Mouse (Mus musculus) forebrain, embryonic 10.5 days (tissue): Measurements from ENCODE around the gene Fam71e1. TPM values are rescaled to one million over a fixed set of nuclear protein-coding genes. Genes with fewer than 3 reads are reported as not detected.

Experiments
- DNase-seq: peaks from one replicate; pipeline ENCODE4 v3.0.0-alpha.2; 2017; ENCODE audit warnings: low spot score; ENCODE audit errors: extremely low spot score
- H3K27ac ChIP-seq: fragments of 300-500 bp; sonication (generic); 2 replicates; pipeline ENCODE4 v1.5.1; 2016; ENCODE audit warnings: mild to moderate bottlenecking
- H3K27me3 ChIP-seq: fragments of 300-500 bp; sonication (generic); 2 replicates; pipeline ENCODE4 v1.6.1; 2016; ENCODE audit warnings: mild to moderate bottlenecking; ENCODE audit not compliant: poor library complexity, severe bottlenecking
- H3K36me3 ChIP-seq: fragments of 300-500 bp; sonication (generic); replicated peaks from 2 replicates; pipeline ENCODE4 v1.6.1; 2016; ENCODE audit warnings: mild to moderate bottlenecking, moderate library complexity
- H3K4me1 ChIP-seq: fragments of 300-500 bp; sonication (generic); 2 replicates; pipeline ENCODE4 v1.6.1; 2016
- H3K4me3 ChIP-seq: fragments of 300-500 bp; sonication (generic); 2 replicates; pipeline ENCODE4 v1.5.1; 2016; ENCODE audit warnings: mild to moderate bottlenecking, moderate library complexity
- H3K9me3 ChIP-seq: fragments of 300-500 bp; sonication (generic); 2 replicates; pipeline ENCODE4 v1.6.1; 2016; ENCODE audit warnings: mild to moderate bottlenecking, moderate library complexity
- WGBS: fragments of 180-500 bp; shearing (Covaris S2); methylation state at CpG from one replicate; pipeline ENCODE4 v1.1.7; 2016; 5-methylcytosine and 5-hydroxymethylcytosine counted together
- microRNA-seq: library from miRNA; unstranded; fragments of <30 nt; microRNA quantifications from one replicate; pipeline ENCODE4, GENCODE M21; 2017
- polyA plus RNA-seq: library from polyadenylated mRNA; unstranded; fragments of >200 nt; fragmentation: Nextera tagmentation; extraction: Ambion mirVana; gene quantifications from 2 replicates; pipeline ENCODE4 v1.2.1, GENCODE M21; 2016

Gene Fam71e1
- polyA plus RNA-seq, 1 experiment from 2014 or later: 15.8 TPM

DNA sequence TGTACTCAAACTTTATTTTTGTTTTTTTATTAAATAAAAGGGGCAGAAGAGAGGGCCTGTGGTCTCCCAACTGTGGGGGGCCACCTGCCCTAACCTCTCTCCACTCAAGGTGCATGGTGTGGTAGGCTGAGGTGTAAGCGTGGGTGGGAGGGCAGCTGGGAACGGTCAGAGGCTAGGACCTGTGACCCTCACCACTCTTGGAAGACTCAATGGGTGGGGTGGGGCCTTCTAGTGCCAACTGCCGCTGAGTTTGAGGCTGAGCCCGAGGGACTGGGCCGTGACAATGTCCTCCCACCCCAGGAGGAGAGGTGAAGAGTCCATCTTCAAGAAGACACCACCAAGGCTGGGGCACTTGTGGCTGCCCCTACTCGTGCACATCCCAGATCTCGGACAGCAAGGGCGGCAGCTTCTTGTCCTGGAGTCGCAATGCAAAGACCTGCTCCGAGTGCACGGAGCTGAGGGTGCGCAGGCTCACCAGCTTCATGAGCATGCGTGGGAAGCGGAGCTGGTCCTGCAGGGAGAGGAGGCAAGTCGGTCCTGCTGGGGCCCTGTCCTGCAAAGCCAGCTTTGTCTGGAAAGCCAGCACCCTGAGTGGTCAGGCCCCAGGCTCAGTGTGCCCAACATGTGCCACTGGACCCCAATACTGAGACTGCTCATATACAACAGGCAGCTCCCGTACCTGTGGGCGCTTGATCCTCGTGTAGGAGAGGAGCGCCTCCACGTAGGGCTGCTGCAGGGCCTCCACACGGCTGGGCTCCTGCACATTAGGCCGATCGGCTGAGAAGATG lies 53.4 kb downstream of the Fam71e1 start:
- Histone ChIP-seq H3K4me1 (peaks cover 40% of the 10 kb centered on the region), H3K36me3 (peaks cover 56% of the 10 kb centered on the region), H3K4me3 (no peak overlapping the region), H3K27me3 (no peaks in the 10 kb centered on the region), H3K9me3 (peaks cover 9% of the 10 kb centered on the region; the same call in 1 of the 2 replicates), H3K27ac (no peak overlapping the region)
- WGBS: 94% methylated on average over 23 of the region's 23 CpGs
- no peak for DNase-seq

DNA sequence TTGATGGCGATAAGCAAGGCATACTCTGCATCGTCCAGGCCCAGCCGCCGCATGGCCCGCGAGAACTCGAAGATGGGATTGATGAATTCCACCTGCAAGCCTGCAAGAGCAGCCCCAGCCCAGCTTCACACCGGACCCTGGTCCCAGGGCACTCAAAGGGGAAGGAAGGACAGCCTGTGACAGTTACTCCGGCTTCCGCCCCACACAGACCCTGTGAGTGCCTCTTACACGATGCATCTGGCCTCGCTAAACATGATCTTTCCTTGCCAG lies 54.0 kb downstream of the Fam71e1 start:
- no peak overlapping the region for H3K4me3 ChIP-seq
- 95% methylated on average over 12 of the region's 12 CpGs for WGBS
- no peaks in the 10 kb centered on the region for H3K27me3 ChIP-seq
- DNase-seq: no peak
- peaks cover 9% of the 10 kb centered on the region; the same call in 1 of the 2 replicates for H3K9me3 ChIP-seq
- peaks cover 51% of the 10 kb centered on the region for H3K36me3 ChIP-seq
- peaks cover 40% of the 10 kb centered on the region for H3K4me1 ChIP-seq
- no peak overlapping the region for H3K27ac ChIP-seq

Small RNA genes lying within 50 kb of the gene (microRNA-seq; reads per million reads assigned to microRNA genes)
- gene Mir7052 (not detected), gene Mir7053 (1.5 reads per million)

Other genes starting within 250 kb of the Fam71e1 start
- gene 1700028J19Rik, start 249.9 kb upstream of the Fam71e1 start, polyA plus RNA-seq: 1.3 and 1.4 TPM in 2 replicates
- gene 2410002F23Rik, start 249.9 kb upstream of the Fam71e1 start, polyA plus RNA-seq: 197 and 209 TPM in 2 replicates
- gene Acp4, start 239.2 kb upstream of the Fam71e1 start, polyA plus RNA-seq: 0.12 TPM in 1 of 2 replicates, not detected in the other
- gene Gm15517, start 235.1 kb upstream of the Fam71e1 start, polyA plus RNA-seq: 1.2 TPM in 1 of 2 replicates, not detected in the other
- gene Clec11a, start 189.7 kb upstream of the Fam71e1 start, polyA plus RNA-seq: 2.5 and 2.9 TPM in 2 replicates
- 1.4 TPM in 2 replicates for gene Shank1, start 186.3 kb upstream of the Fam71e1 start, polyA plus RNA-seq
- gene Syt3, start 112.5 kb upstream of the Fam71e1 start, polyA plus RNA-seq: 3.2 and 4.1 TPM in 2 replicates
- gene 1700008O03Rik, start 110.8 kb upstream of the Fam71e1 start, polyA plus RNA-seq: 1.6 and 2.1 TPM in 2 replicates
- gene Lrrc4b, start 67.6 kb upstream of the Fam71e1 start, polyA plus RNA-seq: 1.8 and 2.1 TPM in 2 replicates
- 1.3 and 1.5 TPM in 2 replicates for gene Aspdh, start 31.2 kb upstream of the Fam71e1 start, polyA plus RNA-seq
- gene Josd2, start 28.6 kb upstream of the Fam71e1 start, polyA plus RNA-seq: 74.9 and 78.5 TPM in 2 replicates
- gene Emc10, start 52 bp upstream of the Fam71e1 start, polyA plus RNA-seq: 95.8 and 96.9 TPM in 2 replicates
- gene Mybpc2, start 28.1 kb downstream of the Fam71e1 start, polyA plus RNA-seq: 0.06 and 0.12 TPM in 2 replicates
- gene Spib, start 35.5 kb downstream of the Fam71e1 start, polyA plus RNA-seq: not detected in 2 replicates
- gene Pold1, start 52.3 kb downstream of the Fam71e1 start, polyA plus RNA-seq: 190 and 195 TPM in 2 replicates
- 74.6 and 76.2 TPM in 2 replicates for gene Nr1h2, start 57.4 kb downstream of the Fam71e1 start, polyA plus RNA-seq
- 0.29 and 0.48 TPM in 2 replicates for gene Napsa, start 75.8 kb downstream of the Fam71e1 start, polyA plus RNA-seq
- gene Kcnc3, start 94.1 kb downstream of the Fam71e1 start, polyA plus RNA-seq: 0.80 and 0.84 TPM in 2 replicates
- gene Myh14, start 174.3 kb downstream of the Fam71e1 start, polyA plus RNA-seq: 1.5 and 1.8 TPM in 2 replicates
- gene Izumo2, start 212.2 kb downstream of the Fam71e1 start, polyA plus RNA-seq: not detected in 2 replicates